In the genomic region with DNA sequence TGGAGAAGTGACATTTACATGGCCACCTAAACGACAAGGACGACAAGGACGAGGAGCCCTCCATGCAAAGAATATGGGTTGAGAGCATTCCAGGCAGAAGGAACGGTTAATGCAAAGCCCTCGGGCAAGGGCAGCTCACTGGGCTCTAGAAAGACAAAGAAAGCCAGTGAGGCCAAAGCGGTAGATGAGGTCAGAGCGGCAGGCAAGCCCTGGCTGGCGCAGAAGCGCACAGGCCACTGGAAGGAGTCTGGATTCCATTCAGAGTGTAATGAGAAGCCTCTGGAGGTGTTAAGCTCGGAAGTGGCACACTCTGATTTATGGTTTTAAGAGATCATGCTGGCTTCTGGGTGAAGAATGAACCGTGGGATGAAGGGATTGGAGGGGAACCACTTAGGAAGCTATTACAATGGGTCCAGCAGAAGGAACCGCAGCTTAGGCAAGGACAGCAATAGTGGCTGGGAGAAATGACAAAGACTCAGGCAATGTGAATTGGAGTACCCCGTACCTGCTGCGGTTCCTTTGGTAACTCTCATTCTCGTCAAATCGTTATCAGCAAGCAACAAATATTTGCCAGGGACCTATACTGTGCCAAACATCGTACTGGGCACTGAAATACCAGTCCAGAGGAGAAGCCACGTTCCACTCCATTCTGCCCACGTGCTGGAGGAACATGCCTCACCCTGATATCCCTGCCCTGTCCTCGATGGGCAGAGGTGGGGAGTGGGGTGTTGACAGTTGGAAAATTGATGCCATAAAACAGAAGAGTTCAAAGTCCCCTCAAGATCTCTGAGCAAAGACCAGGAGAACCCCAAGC, we compare ENCODE assay signal across 9 mouse cellular contexts. TPM values are rescaled to one million over a fixed set of nuclear protein-coding genes. Genes with fewer than 3 reads are reported as not detected.
A peak's percentile ranks its signal among the peaks of the same experiment; 100 is the strongest.
DNase-seq lines count a peak whose midpoint lies in the region; ATAC-seq lines count a peak whose summit lies in the region.
"Had no signal": no experiment of that assay in that cellular context is flagged by ENCODE, and none has a peak within 500 bp of the region (broad histone marks: within the 10 kb centered on the region; RNA-seq: fewer than 3 reads in every experiment).

No protein-coding gene starts in this region.

- no peak overlapping the region for H3K4me2 ChIP-seq in midbrain, embryonic 11.5 days
- H3K4me2 ChIP-seq in midbrain, embryonic 14.5 days (ENCODE audit: low read length) = no peak overlapping the region
- peak overlapping the region; percentile 43 for H3K4me2 ChIP-seq in heart, embryonic 15.5 days
- H3K4me2 ChIP-seq in stomach, embryonic 15.5 days = peak overlapping the region; percentile 37

- no peak for DNase-seq in midbrain, embryonic 11.5 days (ENCODE audit: low spot score, missing footprints)
- no peak for DNase-seq in midbrain, embryonic 14.5 days
- peak; percentile 49 for DNase-seq in kidney, postnatal 14 days
- no peak for DNase-seq in right cerebral cortex, postnatal 10 days (ENCODE audit: low spot score in 2 of 2)
- DNase-seq in ovary, postnatal 10 days (ENCODE audit: low spot score) = no peak

- H3K36me3 ChIP-seq in midbrain, embryonic 11.5 days (ENCODE audit: control insufficient read depth, insufficient read depth, low read length) = no peaks in the 10 kb centered on the region
- no peaks in the 10 kb centered on the region for H3K36me3 ChIP-seq in midbrain, embryonic 14.5 days (ENCODE audit: control insufficient read depth, insufficient read depth, low read length)
- H3K36me3 ChIP-seq in heart, embryonic 15.5 days = no peaks in the 10 kb centered on the region
- no peaks in the 10 kb centered on the region for H3K36me3 ChIP-seq in stomach, embryonic 15.5 days

- H3K4me1 ChIP-seq in midbrain, embryonic 11.5 days (ENCODE audit: control insufficient read depth, insufficient read depth, low read length) = no peaks in the 10 kb centered on the region
- 0 out of 2 replicates have a peak, but pooled peaks cover 4% of the 10 kb centered on the region for H3K4me1 ChIP-seq in midbrain, embryonic 14.5 days (ENCODE audit: control insufficient read depth, insufficient read depth, low read length)
- H3K4me1 ChIP-seq in heart, embryonic 15.5 days (replicated peaks) = peaks cover 34% of the 10 kb centered on the region
- H3K4me1 ChIP-seq in stomach, embryonic 15.5 days = peaks cover 12% of the 10 kb centered on the region; the same call in 1 of the 2 replicates

- H3K27ac ChIP-seq in midbrain, embryonic 11.5 days (ENCODE audit: low read depth, low read length) = no peak overlapping the region
- no peak overlapping the region for H3K27ac ChIP-seq in midbrain, embryonic 14.5 days (replicated peaks; ENCODE audit: low read depth, low read length)
- peak overlapping the region; percentile 78 for H3K27ac ChIP-seq in heart, embryonic 15.5 days
- H3K27ac ChIP-seq in stomach, embryonic 15.5 days = no peak overlapping the region; the same call in 1 of the 2 replicates

- H3K4me3 ChIP-seq in midbrain, embryonic 11.5 days (ENCODE audit: low read depth, low read length) = no peak overlapping the region
- no peak overlapping the region for H3K4me3 ChIP-seq in midbrain, embryonic 14.5 days (replicated peaks; ENCODE audit: low read depth, low read length)
- H3K4me3 ChIP-seq in heart, embryonic 15.5 days = no peak overlapping the region
- no peak overlapping the region for H3K4me3 ChIP-seq in stomach, embryonic 15.5 days (replicated peaks)
- H3K4me3 ChIP-seq: erythroblast, embryonic 14.5 days had no signal

- no peak overlapping the region; the same call in 1 of the 2 replicates for H3K9ac ChIP-seq in midbrain, embryonic 11.5 days (ENCODE audit: low read length)
- H3K9ac ChIP-seq in midbrain, embryonic 14.5 days (replicated peaks; ENCODE audit: low read length) = no peak overlapping the region
- no peak overlapping the region for H3K9ac ChIP-seq in heart, embryonic 15.5 days
- H3K9ac ChIP-seq in stomach, embryonic 15.5 days = no peak overlapping the region

- 50% methylated on average over 20 of the region's 20 CpGs for WGBS in midbrain, embryonic 11.5 days
- 46% methylated on average over 20 of the region's 20 CpGs for WGBS in midbrain, embryonic 14.5 days
- 28% methylated on average over 20 of the region's 20 CpGs for WGBS in heart, embryonic 15.5 days
- 37% methylated on average over 20 of the region's 20 CpGs for WGBS in stomach, embryonic 15.5 days

- H3K27me3 ChIP-seq in midbrain, embryonic 11.5 days (ENCODE audit: control insufficient read depth, insufficient read depth, low read length) = no peaks in the 10 kb centered on the region
- 0 out of 2 replicates have a peak, but pooled peaks cover 5% of the 10 kb centered on the region for H3K27me3 ChIP-seq in midbrain, embryonic 14.5 days (ENCODE audit: control insufficient read depth, insufficient read depth, low read length)
- H3K27me3 ChIP-seq in heart, embryonic 15.5 days = no peaks in the 10 kb centered on the region
- no peaks in the 10 kb centered on the region for H3K27me3 ChIP-seq in stomach, embryonic 15.5 days (replicated peaks)

- peak; percentile 55; the same call in 1 of the 2 replicates for ATAC-seq in midbrain, embryonic 11.5 days (ENCODE audit: low FRiP score)
- ATAC-seq in midbrain, embryonic 14.5 days (ENCODE audit: low FRiP score, low TSS enrichment) = no peak
- no peak for ATAC-seq in heart, embryonic 15.5 days (replicated peaks; ENCODE audit: insufficient number of reproducible peaks, insufficient read depth, low FRiP score, low read depth)
- no peak for ATAC-seq in stomach, embryonic 15.5 days (ENCODE audit: insufficient read depth, low FRiP score, low read depth)
- no peak for ATAC-seq in granulocyte monocyte progenitor cell, adult 5-6 weeks (replicated peaks; ENCODE audit: poor library complexity, severe bottlenecking)

- no peaks in the 10 kb centered on the region for H3K9me3 ChIP-seq in midbrain, embryonic 11.5 days (ENCODE audit: control insufficient read depth, low read length)
- no peaks in the 10 kb centered on the region for H3K9me3 ChIP-seq in midbrain, embryonic 14.5 days (ENCODE audit: control insufficient read depth, low read length)
- H3K9me3 ChIP-seq in heart, embryonic 15.5 days (replicated peaks) = no peaks in the 10 kb centered on the region
- no peaks in the 10 kb centered on the region for H3K9me3 ChIP-seq in stomach, embryonic 15.5 days

RNA-seq across cellular contexts. Expression of a gene that starts 6.7 kb away (rescaled TPM):
- polyA plus RNA-seq in midbrain, embryonic 11.5 days (2014; fragmentation: Nextera tagmentation; extraction: Ambion mirVana) = 9.3 and 10.6 TPM in 2 replicates
- 9.6 and 12.2 TPM in 2 replicates for polyA plus RNA-seq in midbrain, embryonic 14.5 days (2014; fragmentation: Nextera tagmentation; extraction: Ambion mirVana)
- 36.5 and 43.0 TPM in 2 replicates for polyA plus RNA-seq in heart, embryonic 15.5 days (2015; fragmentation: Nextera tagmentation; extraction: Ambion mirVana)
- 21.9 and 22.5 TPM in 2 replicates for polyA plus RNA-seq in stomach, embryonic 15.5 days (2015; fragmentation: Nextera tagmentation; extraction: Ambion mirVana)
- total RNA-seq in granulocyte monocyte progenitor cell, adult 5-6 weeks (2014; fragmentation: Nextera tagmentation) = 1.8 and 3.1 TPM in 2 replicates
- total RNA-seq in granulocyte monocyte progenitor cell, adult 5-6 weeks (2017) = 2.1 and 2.9 TPM in 2 replicates

RNA-seq across cellular contexts. Expression of a gene that starts 14.1 kb away (rescaled TPM):
- polyA plus RNA-seq in midbrain, embryonic 11.5 days (2014; fragmentation: Nextera tagmentation; extraction: Ambion mirVana) = 35.5 and 39.5 TPM in 2 replicates
- polyA plus RNA-seq in midbrain, embryonic 14.5 days (2014; fragmentation: Nextera tagmentation; extraction: Ambion mirVana) = 130 and 136 TPM in 2 replicates
- polyA plus RNA-seq in heart, embryonic 15.5 days (2015; fragmentation: Nextera tagmentation; extraction: Ambion mirVana) = 8.7 and 12.8 TPM in 2 replicates
- 29.0 and 32.2 TPM in 2 replicates for polyA plus RNA-seq in stomach, embryonic 15.5 days (2015; fragmentation: Nextera tagmentation; extraction: Ambion mirVana)
- total RNA-seq in granulocyte monocyte progenitor cell, adult 5-6 weeks (2014; fragmentation: Nextera tagmentation) = not detected in 2 replicates
- total RNA-seq in granulocyte monocyte progenitor cell, adult 5-6 weeks (2017) = not detected in 2 replicates
- polyA plus RNA-seq: erythroblast, embryonic 14.5 days had no signal

RNA-seq across cellular contexts. Expression of a gene that starts 45.8 kb away (rescaled TPM):
- 0.44 TPM in 1 of 2 replicates, not detected in the other for polyA plus RNA-seq in midbrain, embryonic 11.5 days (2014; fragmentation: Nextera tagmentation; extraction: Ambion mirVana)
- 0.58 TPM in 1 of 2 replicates, not detected in the other for polyA plus RNA-seq in midbrain, embryonic 14.5 days (2014; fragmentation: Nextera tagmentation; extraction: Ambion mirVana)
- 0.40 and 0.74 TPM in 2 replicates for polyA plus RNA-seq in heart, embryonic 15.5 days (2015; fragmentation: Nextera tagmentation; extraction: Ambion mirVana)
- 0.43 TPM in 1 of 2 replicates, not detected in the other for polyA plus RNA-seq in stomach, embryonic 15.5 days (2015; fragmentation: Nextera tagmentation; extraction: Ambion mirVana)
- not detected in 2 replicates for total RNA-seq in granulocyte monocyte progenitor cell, adult 5-6 weeks (2014; fragmentation: Nextera tagmentation)
- total RNA-seq in granulocyte monocyte progenitor cell, adult 5-6 weeks (2017) = not detected in 2 replicates
- polyA plus RNA-seq: erythroblast, embryonic 14.5 days had no signal

RNA-seq across cellular contexts. Expression of a gene that starts 45.8 kb away (rescaled TPM):
- 60.7 and 61.9 TPM in 2 replicates for polyA plus RNA-seq in midbrain, embryonic 11.5 days (2014; fragmentation: Nextera tagmentation; extraction: Ambion mirVana)
- polyA plus RNA-seq in midbrain, embryonic 14.5 days (2014; fragmentation: Nextera tagmentation; extraction: Ambion mirVana) = 59.7 and 65.8 TPM in 2 replicates
- polyA plus RNA-seq in heart, embryonic 15.5 days (2015; fragmentation: Nextera tagmentation; extraction: Ambion mirVana) = 33.2 and 38.0 TPM in 2 replicates
- 46.7 and 48.6 TPM in 2 replicates for polyA plus RNA-seq in stomach, embryonic 15.5 days (2015; fragmentation: Nextera tagmentation; extraction: Ambion mirVana)
- total RNA-seq in granulocyte monocyte progenitor cell, adult 5-6 weeks (2014; fragmentation: Nextera tagmentation) = 53.4 and 57.0 TPM in 2 replicates
- total RNA-seq in granulocyte monocyte progenitor cell, adult 5-6 weeks (2017) = 57.3 and 70.4 TPM in 2 replicates

RNA-seq across cellular contexts. Expression of a gene that starts 46.1 kb away (rescaled TPM):
- polyA plus RNA-seq in midbrain, embryonic 11.5 days (2014; fragmentation: Nextera tagmentation; extraction: Ambion mirVana) = 24.8 and 24.9 TPM in 2 replicates
- 17.7 and 24.9 TPM in 2 replicates for polyA plus RNA-seq in midbrain, embryonic 14.5 days (2014; fragmentation: Nextera tagmentation; extraction: Ambion mirVana)
- 16.1 and 17.8 TPM in 2 replicates for polyA plus RNA-seq in heart, embryonic 15.5 days (2015; fragmentation: Nextera tagmentation; extraction: Ambion mirVana)
- polyA plus RNA-seq in stomach, embryonic 15.5 days (2015; fragmentation: Nextera tagmentation; extraction: Ambion mirVana) = 22.9 and 26.8 TPM in 2 replicates
- 76.1 and 82.1 TPM in 2 replicates for total RNA-seq in granulocyte monocyte progenitor cell, adult 5-6 weeks (2014; fragmentation: Nextera tagmentation)
- 79.5 and 103 TPM in 2 replicates for total RNA-seq in granulocyte monocyte progenitor cell, adult 5-6 weeks (2017)

Comparison
In these comparisons a context has a peak if more than half of its experiments do, and no peak if none do; other contexts are left out.
1. H3K4me2 ChIP-seq: peak in heart, embryonic 15.5 days (single experiment) and stomach, embryonic 15.5 days (single experiment); none in midbrain, embryonic 11.5 days (single experiment) and midbrain, embryonic 14.5 days (single experiment).